Mouse (Mus musculus) midbrain, embryonic 16.5 days (tissue): ENCODE data around the gene Gm20843. TPM values are rescaled to one million over a fixed set of nuclear protein-coding genes. Genes with fewer than 3 reads are reported as not detected.
"Not testable (repeated sequence)": the region's sequence is repeated elsewhere in the genome, so short reads cannot be mapped to it uniquely, and the experiment has no call there.

ENCODE experiments used
- ATAC-seq: fragments of 200-750 bp; cut with Nextera tagmentation; 2 replicates; pipeline ENCODE4 v1.8.0; 2017; ENCODE audit warnings: moderate TSS enrichment
- H3K27ac ChIP-seq: fragments of 300-500 bp; sonication (generic); 2 replicates; pipeline ENCODE4 v1.5.1; 2014; ENCODE audit warnings: mild to moderate bottlenecking, low read length, mixed read lengths
- H3K27me3 ChIP-seq: fragments of 300-500 bp; sonication (generic); 2 replicates; pipeline ENCODE4 v1.6.1; 2014; ENCODE audit warnings: low read depth, low read length, mixed read lengths; ENCODE audit not compliant: control insufficient read depth, insufficient read depth
- H3K36me3 ChIP-seq: fragments of 300-500 bp; sonication (generic); 2 replicates; pipeline ENCODE4 v1.6.1; 2014; ENCODE audit warnings: mild to moderate bottlenecking, low read length, moderate library complexity, mixed read lengths; ENCODE audit not compliant: control insufficient read depth, insufficient read depth
- H3K4me1 ChIP-seq: fragments of 300-500 bp; sonication (generic); 2 replicates; pipeline ENCODE4 v1.6.1; 2014; ENCODE audit warnings: mild to moderate bottlenecking, low read length, mixed read lengths; ENCODE audit not compliant: control insufficient read depth, insufficient read depth
- H3K4me2 ChIP-seq: fragments of 300-500 bp; sonication (generic); 2 replicates; pipeline ENCODE4 v1.6.1; 2014; ENCODE audit warnings: mild to moderate bottlenecking, low read length, mixed read lengths
- H3K4me3 ChIP-seq: fragments of 300-500 bp; sonication (generic); 2 replicates; pipeline ENCODE4 v1.5.1; 2014; ENCODE audit warnings: low read depth, mild to moderate bottlenecking, low read length, moderate library complexity, mixed read lengths
- H3K9ac ChIP-seq: fragments of 300-500 bp; sonication (generic); 2 replicates; pipeline ENCODE4 v1.6.1; 2014; ENCODE audit warnings: low read depth, low read length, mixed read lengths
- H3K9me3 ChIP-seq: fragments of 300-500 bp; sonication (generic); replicated peaks from 2 replicates; pipeline ENCODE4 v1.6.1; 2014; ENCODE audit warnings: mild to moderate bottlenecking, low read length, mixed read lengths; ENCODE audit not compliant: control insufficient read depth, poor library complexity, severe bottlenecking
- WGBS: fragments of 180-500 bp; shearing (Covaris S2); extraction: QIAGEN DNeasy Blood & Tissue Kit; methylation state at CpG from one replicate; pipeline ENCODE4 v1.1.7; 2014; 5-methylcytosine and 5-hydroxymethylcytosine counted together
- polyA plus RNA-seq: library from polyadenylated mRNA; unstranded; fragments of >200 nt; fragmentation: Nextera tagmentation; extraction: Ambion mirVana; gene quantifications from 2 replicates; pipeline ENCODE4 v1.2.1, GENCODE M21; 2015

The Gm20843 gene
- not detected in 2 replicates for polyA plus RNA-seq

- not testable (repeated sequence) for H3K4me1 ChIP-seq, H3K27ac ChIP-seq, ATAC-seq, H3K36me3 ChIP-seq, H3K4me2 ChIP-seq, H3K9me3 ChIP-seq, H3K4me3 ChIP-seq, H3K9ac ChIP-seq, H3K27me3 ChIP-seq
- WGBS, result no CpG with 5 or more reads among the region's 6 CpGs
Observed at GRCm38 (mm10) chrY:72247018-72247417, at the start of gene Gm20843. Gene Gm20843 (minus strand): TSS chrY:72247118.
